26 mouse cellular contexts compared by ENCODE assay signal in genomic region chr3:111735042-111735680, GRCm38 (mm10).
DNase-seq lines count a peak whose midpoint lies in the region; ATAC-seq and TF ChIP-seq lines count a peak whose summit lies in the region.
"Had no signal": no experiment of that assay in that cellular context is flagged by ENCODE, and none has a peak within 500 bp of the region (broad histone marks: within the 10 kb centered on the region; RNA-seq: fewer than 3 reads in every experiment).

No protein-coding gene starts in this region.

- no peak overlapping the region for H3K9ac ChIP-seq in hindbrain, embryonic 12.5 days
- no peak overlapping the region for H3K9ac ChIP-seq in hindbrain, embryonic 11.5 days (ENCODE audit: low read depth, low read length)
- H3K9ac ChIP-seq in midbrain, embryonic 13.5 days (replicated peaks), result no peak overlapping the region
- H3K9ac ChIP-seq in midbrain, embryonic 11.5 days (ENCODE audit: low read length), result no peak overlapping the region
- H3K9ac ChIP-seq: embryonic facial prominence, embryonic 13.5 days; forebrain, embryonic 12.5 days; forebrain, embryonic 15.5 days; heart, embryonic 13.5 days; hindbrain, embryonic 15.5 days had no signal

- TF ChIP-seq POLR2A in brain, embryonic 14.5 days (IDR thresholded peaks at IDR 0.05; ENCODE audit: borderline replicate concordance, extremely low read depth, insufficient read depth, insufficient read length, poor library complexity, severe bottlenecking), result no peak

- H3K36me3 ChIP-seq in hindbrain, embryonic 12.5 days, result no peaks in the 10 kb centered on the region
- H3K36me3 ChIP-seq in hindbrain, embryonic 11.5 days (ENCODE audit: control insufficient read depth, insufficient read depth, low read length), result no peaks in the 10 kb centered on the region
- H3K36me3 ChIP-seq in midbrain, embryonic 13.5 days, result no peaks in the 10 kb centered on the region
- H3K36me3 ChIP-seq in midbrain, embryonic 11.5 days (ENCODE audit: control insufficient read depth, insufficient read depth, low read length), result no peaks in the 10 kb centered on the region
- H3K36me3 ChIP-seq: embryonic facial prominence, embryonic 10.5 days; embryonic facial prominence, embryonic 13.5 days; forebrain, embryonic 12.5 days; forebrain, embryonic 15.5 days; heart, embryonic 13.5 days; hindbrain, embryonic 15.5 days had no signal

- no peak overlapping the region for H3K4me3 ChIP-seq in hindbrain, embryonic 12.5 days
- no peak overlapping the region for H3K4me3 ChIP-seq in hindbrain, embryonic 11.5 days (ENCODE audit: low read depth, low read length)
- H3K4me3 ChIP-seq in midbrain, embryonic 13.5 days (replicated peaks), result no peak overlapping the region
- H3K4me3 ChIP-seq in midbrain, embryonic 11.5 days (ENCODE audit: low read depth, low read length), result no peak overlapping the region
- H3K4me3 ChIP-seq: embryonic facial prominence, embryonic 10.5 days; embryonic facial prominence, embryonic 13.5 days; erythroblast, embryonic 14.5 days; forebrain, embryonic 12.5 days; forebrain, embryonic 15.5 days; heart, embryonic 13.5 days; hindbrain, embryonic 15.5 days had no signal

- no peaks in the 10 kb centered on the region for H3K9me3 ChIP-seq in hindbrain, embryonic 12.5 days (replicated peaks)
- no peaks in the 10 kb centered on the region for H3K9me3 ChIP-seq in hindbrain, embryonic 11.5 days (ENCODE audit: control insufficient read depth, low read length)
- no peaks in the 10 kb centered on the region for H3K9me3 ChIP-seq in midbrain, embryonic 13.5 days
- no peaks in the 10 kb centered on the region for H3K9me3 ChIP-seq in midbrain, embryonic 11.5 days (ENCODE audit: control insufficient read depth, low read length)
- H3K9me3 ChIP-seq: embryonic facial prominence, embryonic 10.5 days; embryonic facial prominence, embryonic 13.5 days; forebrain, embryonic 12.5 days; forebrain, embryonic 15.5 days; heart, embryonic 13.5 days; hindbrain, embryonic 15.5 days had no signal

- H3K27ac ChIP-seq in hindbrain, embryonic 12.5 days, result no peak overlapping the region
- H3K27ac ChIP-seq in hindbrain, embryonic 11.5 days (ENCODE audit: low read depth, low read length), result no peak overlapping the region
- H3K27ac ChIP-seq in midbrain, embryonic 13.5 days, result no peak overlapping the region
- no peak overlapping the region for H3K27ac ChIP-seq in midbrain, embryonic 11.5 days (ENCODE audit: low read depth, low read length)
- H3K27ac ChIP-seq: embryonic facial prominence, embryonic 10.5 days; embryonic facial prominence, embryonic 13.5 days; forebrain, embryonic 12.5 days; forebrain, embryonic 15.5 days; heart, embryonic 13.5 days; hindbrain, embryonic 15.5 days had no signal

- no peak for DNase-seq in hindbrain, embryonic 11.5 days (ENCODE audit: low spot score)
- DNase-seq in midbrain, embryonic 11.5 days (ENCODE audit: low spot score, missing footprints), result no peak
- peak; percentile 56 for DNase-seq in brain, embryonic 14.5 days (ENCODE audit: low read depth)
- DNase-seq in lung, postnatal 14 days, result no peak
- no peak for DNase-seq in natural killer cell, adult 2 months (ENCODE audit: low spot score in 2 of 2)
- DNase-seq: adrenal gland, postnatal 10 days; adrenal gland, postnatal 36 days; cerebellum, adult 11-12 months; cerebellum, adult 8-10 months; cerebellum, postnatal 10 days; cerebellum, postnatal 36 days; embryo, embryonic 11 days; gastrocnemius, postnatal 25 days; heart, adult 18-20 months; heart, postnatal 14 days; heart, postnatal 4 days had no signal

- H3K4me1 ChIP-seq in hindbrain, embryonic 12.5 days, result no peaks in the 10 kb centered on the region
- no peaks in the 10 kb centered on the region for H3K4me1 ChIP-seq in hindbrain, embryonic 11.5 days (replicated peaks; ENCODE audit: control insufficient read depth, insufficient read depth, low read length)
- no peaks in the 10 kb centered on the region for H3K4me1 ChIP-seq in midbrain, embryonic 13.5 days (replicated peaks)
- H3K4me1 ChIP-seq in midbrain, embryonic 11.5 days (ENCODE audit: control insufficient read depth, insufficient read depth, low read length), result no peaks in the 10 kb centered on the region
- H3K4me1 ChIP-seq: embryonic facial prominence, embryonic 10.5 days; embryonic facial prominence, embryonic 13.5 days; forebrain, embryonic 12.5 days; forebrain, embryonic 15.5 days; heart, embryonic 13.5 days; hindbrain, embryonic 15.5 days had no signal

- ATAC-seq in hindbrain, embryonic 12.5 days (ENCODE audit: low FRiP score), result 0 out of 2 replicates have a peak, but pooled peaks have one; percentile 43
- no peak for ATAC-seq in hindbrain, embryonic 11.5 days (ENCODE audit: low FRiP score)
- ATAC-seq in midbrain, embryonic 13.5 days, result peak; percentile 82; the same call in 1 of the 2 replicates
- no peak for ATAC-seq in midbrain, embryonic 11.5 days (ENCODE audit: low FRiP score)
- ATAC-seq: forebrain, embryonic 15.5 days; Patski had no signal

- WGBS in hindbrain, embryonic 12.5 days, result 71% methylated on average over 2 of the region's 2 CpGs
- 71% methylated on average over 2 of the region's 2 CpGs for WGBS in hindbrain, embryonic 11.5 days
- WGBS in midbrain, embryonic 13.5 days, result 61% methylated on average over 2 of the region's 2 CpGs
- 88% methylated on average over 2 of the region's 2 CpGs for WGBS in midbrain, embryonic 11.5 days

- H3K27me3 ChIP-seq in hindbrain, embryonic 12.5 days, result no peaks in the 10 kb centered on the region
- H3K27me3 ChIP-seq in hindbrain, embryonic 11.5 days (ENCODE audit: control insufficient read depth, insufficient read depth, low read length), result no peaks in the 10 kb centered on the region
- H3K27me3 ChIP-seq in midbrain, embryonic 13.5 days, result no peaks in the 10 kb centered on the region
- H3K27me3 ChIP-seq in midbrain, embryonic 11.5 days (ENCODE audit: control insufficient read depth, insufficient read depth, low read length), result no peaks in the 10 kb centered on the region
- H3K27me3 ChIP-seq: embryonic facial prominence, embryonic 13.5 days; forebrain, embryonic 12.5 days; forebrain, embryonic 15.5 days; heart, embryonic 13.5 days; hindbrain, embryonic 15.5 days; Patski had no signal

- TF ChIP-seq CTCF in brain, embryonic 14.5 days (IDR thresholded peaks at IDR 0.05; ENCODE audit: borderline replicate concordance, extremely low read depth, insufficient read depth, insufficient read length), result no peak

- no peak overlapping the region for H3K4me2 ChIP-seq in hindbrain, embryonic 12.5 days (replicated peaks)
- H3K4me2 ChIP-seq in hindbrain, embryonic 11.5 days (replicated peaks; ENCODE audit: low read depth, low read length), result no peak overlapping the region
- H3K4me2 ChIP-seq in midbrain, embryonic 13.5 days (replicated peaks), result no peak overlapping the region
- H3K4me2 ChIP-seq in midbrain, embryonic 11.5 days, result no peak overlapping the region
- H3K4me2 ChIP-seq: embryonic facial prominence, embryonic 13.5 days; forebrain, embryonic 12.5 days; forebrain, embryonic 15.5 days; heart, embryonic 13.5 days; hindbrain, embryonic 15.5 days had no signal

Comparison
In these comparisons a context has a peak if more than half of its experiments do, and no peak if none do; other contexts are left out.
1. ATAC-seq: peak in hindbrain, embryonic 12.5 days (single experiment) and midbrain, embryonic 13.5 days (single experiment); none in hindbrain, embryonic 11.5 days (single experiment) and midbrain, embryonic 11.5 days (single experiment).